Mouse (Mus musculus) neural tube, embryonic 13.5 days (tissue): Measurements from ENCODE around the gene Chrd. TPM values are rescaled to one million over a fixed set of nuclear protein-coding genes. Genes with fewer than 3 reads are reported as not detected.

ENCODE experiments used
- ATAC-seq: fragments of 200-750 bp; cut with Nextera tagmentation; 2 replicates; pipeline ENCODE4 v1.8.0; 2017; ENCODE audit warnings: low read depth, mild to moderate bottlenecking, moderate TSS enrichment, moderate library complexity
- H3K27ac ChIP-seq: fragments of 300-500 bp; sonication (generic); replicated peaks from 2 replicates; pipeline ENCODE4 v1.5.1; 2015; ENCODE audit warnings: moderate library complexity, mild to moderate bottlenecking, inconsistent platforms
- H3K27me3 ChIP-seq: fragments of 300-500 bp; sonication (generic); 2 replicates; pipeline ENCODE4 v1.6.1; 2015; ENCODE audit warnings: mild to moderate bottlenecking, inconsistent platforms
- H3K36me3 ChIP-seq: fragments of 300-500 bp; sonication (generic); 2 replicates; pipeline ENCODE4 v1.6.1; 2015; ENCODE audit warnings: mild to moderate bottlenecking, inconsistent platforms
- H3K4me1 ChIP-seq: fragments of 300-500 bp; sonication (generic); replicated peaks from 2 replicates; pipeline ENCODE4 v1.6.1; 2015; ENCODE audit warnings: inconsistent platforms
- H3K4me2 ChIP-seq: fragments of 300-500 bp; sonication (generic); 2 replicates; pipeline ENCODE4 v1.6.1; 2015; ENCODE audit warnings: inconsistent platforms, mild to moderate bottlenecking, moderate library complexity
- H3K4me3 ChIP-seq: fragments of 300-500 bp; sonication (generic); 2 replicates; pipeline ENCODE4 v1.5.1; 2015; ENCODE audit warnings: mild to moderate bottlenecking, inconsistent platforms
- H3K9ac ChIP-seq: fragments of 300-500 bp; sonication (generic); 2 replicates; pipeline ENCODE4 v1.6.1; 2015; ENCODE audit warnings: moderate library complexity, mild to moderate bottlenecking, inconsistent platforms
- H3K9me3 ChIP-seq: fragments of 300-500 bp; sonication (generic); 2 replicates; pipeline ENCODE4 v1.6.1; 2016; ENCODE audit warnings: inconsistent platforms
- WGBS: fragments of 180-500 bp; shearing (Covaris S2); methylation state at CpG from one replicate; pipeline ENCODE4 v1.1.7; 2015; 5-methylcytosine and 5-hydroxymethylcytosine counted together
- polyA plus RNA-seq: library from polyadenylated mRNA; unstranded; fragments of >200 nt; fragmentation: Nextera tagmentation; extraction: Ambion mirVana; gene quantifications from 2 replicates; pipeline ENCODE4 v1.2.1, GENCODE M21; 2015

Chrd gene
- polyA plus RNA-seq, result 5.8 and 6.9 TPM in 2 replicates

DNA sequence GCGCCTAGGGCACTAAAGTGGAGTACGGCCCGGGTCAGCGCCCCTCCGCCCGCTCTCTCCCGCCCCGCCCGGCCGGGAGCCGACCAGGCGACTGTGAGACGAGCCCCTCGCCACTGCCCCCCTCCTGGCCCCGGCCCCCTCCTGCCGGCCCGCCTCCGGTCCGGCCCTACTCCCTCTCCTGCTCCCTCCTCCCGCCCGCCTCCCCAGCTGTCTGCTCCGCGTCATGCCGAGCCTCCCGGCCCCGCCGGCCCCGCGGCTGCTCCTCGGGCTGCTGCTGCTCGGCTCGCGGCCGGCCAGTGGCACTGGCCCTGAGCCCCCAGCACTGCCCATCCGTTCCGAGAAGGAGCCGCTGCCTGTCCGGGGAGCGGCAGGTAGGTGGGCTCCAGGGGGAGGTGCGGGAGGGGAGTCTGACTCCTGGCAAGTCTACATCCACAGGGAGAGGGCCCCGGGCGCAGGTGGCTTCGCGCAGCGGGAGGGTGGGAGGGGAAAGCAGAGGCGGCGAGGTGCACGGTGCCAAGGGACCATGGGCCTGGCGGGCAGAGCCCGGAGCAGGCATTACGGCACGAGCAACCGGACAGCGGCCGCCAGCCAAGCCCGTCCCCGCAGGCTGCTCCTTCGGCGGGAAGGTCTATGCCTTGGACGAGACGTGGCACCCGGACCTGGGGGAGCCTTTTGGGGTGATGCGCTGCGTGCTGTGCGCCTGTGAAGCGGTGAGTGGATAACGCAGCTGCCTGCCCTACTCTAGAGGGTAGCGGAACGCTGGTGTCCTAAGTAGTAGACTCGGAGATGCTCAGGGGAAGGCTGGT is at the start of gene Chrd:
TSS of gene Chrd (plus strand) at position 203 of the 806 bp plus-strand sequence.
- Histone ChIP-seq H3K9ac (peak within 1 kb of the TSS; percentile 90), H3K27ac (peak within 1 kb of the TSS; percentile 78), H3K27me3 (peaks cover 30% of the 10 kb centered on the region), H3K9me3 (no peaks in the 10 kb centered on the region), H3K4me3 (peak within 1 kb of the TSS; percentile 75), H3K4me2 (peak within 1 kb of the TSS; percentile 98), H3K36me3 (peaks cover 21% of the 10 kb centered on the region), H3K4me1 (peaks cover 30% of the 10 kb centered on the region)
- under 1% methylated on average over 65 of the region's 70 CpGs for WGBS
- peak; percentile 79 for ATAC-seq

DNA sequence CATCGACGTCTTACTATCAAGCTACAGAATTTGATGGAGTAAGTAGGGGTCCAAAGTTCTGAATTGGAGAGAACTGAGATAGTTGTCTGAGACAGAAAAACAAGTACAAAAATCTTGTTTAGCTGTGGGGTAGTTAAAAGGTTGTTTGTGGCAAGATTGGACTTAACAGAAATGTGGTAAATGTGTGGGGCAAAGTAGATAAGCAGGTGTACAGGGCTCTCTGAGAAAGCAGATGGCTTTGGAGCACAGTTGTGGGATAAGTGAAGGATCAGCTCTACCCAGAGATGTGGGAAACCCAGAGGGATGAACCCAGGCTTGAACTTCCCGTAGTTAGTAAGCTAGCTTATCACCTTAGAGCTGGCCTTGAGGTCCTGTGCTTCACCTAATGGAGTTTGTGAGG is 42.2 kb upstream of the Chrd start:
- Histone ChIP-seq H3K27ac (no peak overlapping the region), H3K4me1 (peaks cover 34% of the 10 kb centered on the region), H3K9ac (no peak overlapping the region), H3K4me2 (no peak overlapping the region), H3K36me3 (peaks cover 63% of the 10 kb centered on the region), H3K27me3 (no peaks in the 10 kb centered on the region), H3K4me3 (no peak overlapping the region), H3K9me3 (no peaks in the 10 kb centered on the region)
- ATAC-seq, result no peak
- WGBS, result 86% methylated on average over 3 of the region's 3 CpGs

GRCm38 (mm10) chr16:20691617-20692016 is 41.3 kb upstream of the Chrd start:
- no peaks in the 10 kb centered on the region for H3K27me3 ChIP-seq
- H3K9ac ChIP-seq, result no peak overlapping the region
- ATAC-seq, result no peak
- H3K4me2 ChIP-seq, result no peak overlapping the region
- peak overlapping the region; percentile 95; the same call in 1 of the 2 replicates for H3K27ac ChIP-seq
- no peak overlapping the region for H3K4me3 ChIP-seq
- WGBS, result 82% methylated on average over 1 of the region's 1 CpGs
- peaks cover 42% of the 10 kb centered on the region for H3K4me1 ChIP-seq
- H3K36me3 ChIP-seq, result peaks cover 55% of the 10 kb centered on the region
- H3K9me3 ChIP-seq, result no peaks in the 10 kb centered on the region

DNA sequence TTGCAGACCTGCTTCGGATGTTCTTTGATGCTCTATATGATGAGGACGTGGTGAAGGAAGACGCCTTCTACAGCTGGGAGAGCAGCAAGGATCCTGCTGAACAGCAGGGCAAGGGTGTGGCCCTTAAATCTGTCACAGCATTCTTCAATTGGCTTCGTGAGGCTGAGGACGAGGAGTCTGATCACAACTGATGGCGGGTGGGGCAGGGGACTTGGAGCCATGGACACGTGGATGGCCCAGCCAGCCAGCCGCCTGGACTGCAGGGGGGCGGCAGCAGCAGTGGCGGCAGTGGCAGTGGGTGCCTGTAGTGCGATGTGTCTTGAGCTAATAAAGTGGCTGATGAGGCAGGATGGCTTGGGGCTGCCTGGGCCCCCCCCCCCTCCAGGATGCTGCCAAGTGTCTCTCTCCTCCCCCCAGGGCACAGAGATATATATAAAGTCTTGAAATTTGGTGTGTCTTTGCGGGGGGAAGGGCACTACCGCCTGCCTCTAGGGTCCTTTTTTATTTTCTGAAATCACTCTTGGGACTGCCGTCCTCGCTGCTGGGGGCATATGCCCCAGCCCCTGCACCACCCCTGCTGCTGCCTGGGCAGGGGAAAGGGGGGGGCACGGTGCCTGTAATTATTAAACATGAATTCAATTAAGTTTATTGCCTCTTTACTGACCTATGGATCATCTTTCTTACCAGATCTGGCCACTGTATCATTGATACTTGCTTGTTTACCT is 40.5 kb upstream of the Chrd start:
- H3K27ac ChIP-seq, result peak overlapping the region; percentile 95
- H3K9me3 ChIP-seq, result no peaks in the 10 kb centered on the region
- peaks cover 44% of the 10 kb centered on the region for H3K4me1 ChIP-seq
- WGBS, result 30% methylated on average over 16 of the region's 16 CpGs
- H3K4me2 ChIP-seq, result peak overlapping the region; percentile 82
- peaks cover 47% of the 10 kb centered on the region for H3K36me3 ChIP-seq
- peak overlapping the region; percentile 55; the same call in 1 of the 2 replicates for H3K4me3 ChIP-seq
- ATAC-seq, result no peak
- peak overlapping the region; percentile 82; the same call in 1 of the 2 replicates for H3K9ac ChIP-seq
- H3K27me3 ChIP-seq, result no peaks in the 10 kb centered on the region

DNA sequence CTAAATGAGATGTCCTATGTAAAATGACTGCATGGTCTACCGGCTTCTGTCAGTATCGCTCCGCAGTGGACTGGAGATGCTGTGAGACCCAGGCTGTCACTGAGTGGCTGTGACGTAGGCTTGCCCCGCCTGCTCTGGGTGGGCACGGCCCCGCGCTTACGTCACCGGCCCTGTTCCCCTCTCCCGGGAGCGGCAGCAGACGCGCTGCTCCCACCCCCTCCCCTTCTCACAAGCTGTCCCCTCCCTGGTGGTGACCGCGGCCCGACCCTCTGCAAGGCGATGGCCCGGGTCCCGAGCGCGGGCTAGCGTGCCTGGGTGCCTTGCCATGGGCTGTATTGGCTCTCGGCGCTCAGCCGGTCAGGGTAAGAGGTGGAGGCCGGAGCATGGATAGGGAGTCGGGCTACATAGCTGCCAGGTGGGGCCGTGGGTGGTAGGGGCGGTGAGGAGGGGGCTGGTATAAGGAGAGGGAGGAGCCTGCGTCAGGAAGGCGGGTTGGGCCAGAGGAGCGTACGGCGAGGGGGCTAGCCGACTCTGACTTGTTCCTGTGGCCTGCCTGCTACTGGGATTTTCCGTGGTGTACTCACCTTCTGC is 39.7 kb upstream of the Chrd start, which contains the start of gene Fam131a:
TSS of gene Fam131a (plus strand) at position 131 of the 591 bp plus-strand sequence.
- ATAC-seq, result peak; percentile 95
- under 1% methylated on average over 37 of the region's 37 CpGs for WGBS
- Histone ChIP-seq H3K27me3 (no peaks in the 10 kb centered on the region), H3K9ac (peak within 1 kb of the TSS; percentile 82), H3K4me1 (peaks cover 44% of the 10 kb centered on the region), H3K4me3 (peak within 1 kb of the TSS; percentile 55), H3K36me3 (peaks cover 39% of the 10 kb centered on the region), H3K4me2 (peak within 1 kb of the TSS; percentile 82), H3K27ac (peak within 1 kb of the TSS; percentile 95), H3K9me3 (no peaks in the 10 kb centered on the region)

GRCm38 (mm10) chr16:20694781-20695180 is 38.1 kb upstream of the Chrd start:
- H3K9me3 ChIP-seq, result no peaks in the 10 kb centered on the region
- no peaks in the 10 kb centered on the region for H3K27me3 ChIP-seq
- no peak for ATAC-seq
- no peak overlapping the region; the same call in 1 of the 2 replicates for H3K27ac ChIP-seq
- WGBS, result 71% methylated on average over 8 of the region's 8 CpGs
- H3K4me1 ChIP-seq, result peaks cover 44% of the 10 kb centered on the region
- H3K4me2 ChIP-seq, result peak overlapping the region; percentile 82
- H3K9ac ChIP-seq, result no peak overlapping the region; the same call in 1 of the 2 replicates
- H3K4me3 ChIP-seq, result no peak overlapping the region
- H3K36me3 ChIP-seq, result peaks cover 36% of the 10 kb centered on the region

DNA sequence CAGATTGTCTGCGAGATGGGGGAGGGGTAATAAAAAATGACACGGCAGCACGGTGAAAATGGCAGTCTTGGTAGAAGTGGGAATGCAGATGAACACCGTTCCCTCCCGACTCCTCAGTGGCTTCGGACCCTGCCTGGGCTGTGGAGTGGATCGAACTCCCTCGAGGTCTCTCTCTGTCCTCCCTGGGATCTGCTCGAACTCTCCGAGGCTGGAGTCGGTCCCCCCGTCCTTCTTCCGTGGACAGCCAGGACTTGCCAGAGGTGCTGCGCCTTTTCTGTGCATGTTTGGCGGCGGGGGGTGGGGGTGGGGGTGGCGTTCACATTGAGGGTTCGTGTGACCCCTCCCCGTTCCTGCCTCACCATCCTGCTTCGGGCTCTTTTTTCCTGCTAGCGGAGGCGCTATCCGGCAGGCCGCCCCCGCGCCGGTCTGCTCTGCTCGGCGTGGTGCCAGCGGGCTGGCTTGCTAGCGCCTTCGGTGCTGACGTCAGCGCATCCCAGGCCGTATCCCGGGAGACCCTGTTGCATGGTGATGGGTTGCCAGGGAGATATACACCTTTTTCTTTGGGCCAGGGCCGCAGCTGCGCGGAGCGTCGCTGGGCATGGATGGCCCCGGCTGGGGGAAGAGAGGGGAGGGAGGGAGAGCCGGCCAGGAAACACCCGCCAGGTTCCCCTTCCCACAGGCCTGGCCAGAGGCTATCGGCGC is 37.2 kb upstream of the Chrd start:
- no peaks in the 10 kb centered on the region for H3K9me3 ChIP-seq
- peaks cover 50% of the 10 kb centered on the region for H3K4me1 ChIP-seq
- peak overlapping the region; percentile 74 for H3K9ac ChIP-seq
- H3K27me3 ChIP-seq, result no peaks in the 10 kb centered on the region
- H3K4me2 ChIP-seq, result peak overlapping the region; percentile 82
- peak overlapping the region; percentile 44 for H3K4me3 ChIP-seq
- H3K27ac ChIP-seq, result peak overlapping the region; percentile 87
- H3K36me3 ChIP-seq, result peaks cover 35% of the 10 kb centered on the region
- peak; percentile 71 for ATAC-seq
- under 1% methylated on average over 46 of the region's 46 CpGs for WGBS

DNA sequence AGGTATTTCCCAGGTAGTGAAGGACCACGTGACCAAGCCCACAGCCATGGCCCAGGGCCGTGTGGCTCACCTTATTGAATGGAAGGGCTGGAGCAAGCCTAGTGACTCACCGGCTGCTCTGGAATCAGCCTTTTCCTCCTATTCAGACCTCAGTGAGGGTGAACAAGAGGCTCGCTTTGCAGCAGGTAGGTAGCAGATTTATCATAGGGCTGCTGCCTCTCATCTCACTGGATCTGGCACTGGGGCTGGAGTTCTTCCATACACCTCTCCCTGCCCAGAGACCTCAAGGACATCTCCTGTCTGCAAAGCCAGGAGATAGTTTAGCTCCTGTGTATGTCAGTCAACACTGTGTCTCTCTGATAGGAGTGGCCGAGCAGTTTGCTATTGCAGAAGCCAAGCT is 33.7 kb upstream of the Chrd start:
- peaks cover 58% of the 10 kb centered on the region for H3K4me1 ChIP-seq

GRCm38 (mm10) chr16:20700036-20700435 is 32.9 kb upstream of the Chrd start:
- Histone ChIP-seq H3K9me3 (no peaks in the 10 kb centered on the region), H3K9ac (0 out of 2 replicates have a peak overlapping the region, but pooled peaks have one; percentile 32), H3K27me3 (no peaks in the 10 kb centered on the region), H3K36me3 (peaks cover 54% of the 10 kb centered on the region), H3K4me1 (peaks cover 50% of the 10 kb centered on the region), H3K4me3 (no peak overlapping the region), H3K27ac (no peak overlapping the region; the same call in 1 of the 2 replicates), H3K4me2 (no peak overlapping the region)
- WGBS, result 30% methylated on average over 5 of the region's 5 CpGs
- no peak for ATAC-seq

More for the DNA sequence above, 33.7 kb upstream of the Chrd start:
- H3K9ac ChIP-seq, result no peak overlapping the region
- 84% methylated on average over 5 of the region's 5 CpGs for WGBS
- ATAC-seq, result no peak
- no peak overlapping the region for H3K27ac ChIP-seq
- no peaks in the 10 kb centered on the region for H3K27me3 ChIP-seq
- no peaks in the 10 kb centered on the region for H3K9me3 ChIP-seq
- no peak overlapping the region for H3K4me2 ChIP-seq
- no peak overlapping the region for H3K4me3 ChIP-seq
- peaks cover 46% of the 10 kb centered on the region for H3K36me3 ChIP-seq

DNA sequence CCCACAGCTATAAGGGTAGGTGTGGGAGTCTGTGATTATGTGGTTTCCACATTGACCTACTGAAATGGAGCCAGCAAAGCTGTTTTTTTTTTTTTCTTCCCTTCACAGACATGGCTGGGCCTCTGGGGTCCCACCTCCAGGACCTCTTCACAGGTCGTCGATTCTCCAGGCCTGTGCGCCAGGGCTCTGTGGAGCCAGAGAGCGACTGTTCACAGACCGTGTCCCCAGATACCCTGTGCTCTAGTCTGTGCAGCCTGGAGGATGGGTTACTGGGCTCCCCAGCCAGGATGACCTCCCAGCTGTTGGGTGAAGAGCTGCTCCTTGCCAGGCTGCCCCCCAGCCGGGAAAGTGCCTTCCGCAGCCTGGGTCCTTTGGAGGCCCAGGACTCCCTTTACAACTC is 31.6 kb upstream of the Chrd start:
- H3K27me3 ChIP-seq, result no peaks in the 10 kb centered on the region
- peak overlapping the region; percentile 47; the same call in 1 of the 2 replicates for H3K9ac ChIP-seq
- no peaks in the 10 kb centered on the region for H3K9me3 ChIP-seq
- H3K4me3 ChIP-seq, result no peak overlapping the region
- ATAC-seq, result no peak
- H3K27ac ChIP-seq, result peak overlapping the region; percentile 72
- H3K4me1 ChIP-seq, result peaks cover 37% of the 10 kb centered on the region
- H3K36me3 ChIP-seq, result peaks cover 67% of the 10 kb centered on the region
- WGBS, result 51% methylated on average over 7 of the region's 7 CpGs
- H3K4me2 ChIP-seq, result 0 out of 2 replicates have a peak overlapping the region, but pooled peaks have one; percentile 0
